Mouse (Mus musculus): ENCODE data around the gene Brap.

- TF ChIP-seq CTCF (IDR thresholded peaks at IDR 0.05; ENCODE audit: low read depth, low read length) (no peak), POLR2A (IDR thresholded peaks at IDR 0.05; ENCODE audit: extremely low read depth, insufficient read depth, low read length) (no peak)
Observed at GRCm38 (mm10) chr5:121632804-121633203, 27.6 kb upstream of the Brap start.

Data from liver, adult 2 months (tissue).